Mouse (Mus musculus) lung, postnatal 10 days (tissue): ENCODE data around the gene Ebf3.

Experiments
- DNase-seq: peaks from one replicate; pipeline ENCODE4 v3.0.0; 2021

The Ebf3 gene

GRCm38 (mm10) chr7:137272252-137272651, 42.0 kb downstream of the Ebf3 start:
- DNase-seq = no peak

GRCm38 (mm10) chr7:137268452-137269155, 45.6 kb downstream of the Ebf3 start:
- DNase-seq = no peak

GRCm38 (mm10) chr7:137267441-137267840, 46.8 kb downstream of the Ebf3 start:
- peak; percentile 31 for DNase-seq

- no peak for DNase-seq
These were observed 47.7 kb downstream of the Ebf3 start for GRCm38 (mm10) chr7:137266575-137266974.

- no peak for DNase-seq
These were observed 51.9 kb downstream of the Ebf3 start for GRCm38 (mm10) chr7:137262330-137262729.

GRCm38 (mm10) chr7:137246213-137246872, 67.9 kb downstream of the Ebf3 start:
- peak; percentile 70 for DNase-seq

- no peak for DNase-seq
These were observed 69.4 kb downstream of the Ebf3 start for GRCm38 (mm10) chr7:137244839-137245238.

- DNase-seq = no peak
These were observed 73.8 kb downstream of the Ebf3 start for GRCm38 (mm10) chr7:137240481-137240880.

GRCm38 (mm10) chr7:137239542-137240133, 74.6 kb downstream of the Ebf3 start:
- DNase-seq = no peak

GRCm38 (mm10) chr7:137237419-137237818, 76.8 kb downstream of the Ebf3 start:
- no peak for DNase-seq

GRCm38 (mm10) chr7:137223823-137224222, 90.4 kb downstream of the Ebf3 start:
- DNase-seq = no peak

- no peak for DNase-seq
These were observed 91.3 kb downstream of the Ebf3 start for GRCm38 (mm10) chr7:137222831-137223505.

GRCm38 (mm10) chr7:137221599-137221998, 92.6 kb downstream of the Ebf3 start:
- DNase-seq = peak; percentile 44

GRCm38 (mm10) chr7:137220436-137220835, 93.8 kb downstream of the Ebf3 start:
- DNase-seq = no peak

GRCm38 (mm10) chr7:137218706-137219105, 95.5 kb downstream of the Ebf3 start:
- peak; percentile 12 for DNase-seq

- no peak for DNase-seq
These were observed 100.8 kb downstream of the Ebf3 start for GRCm38 (mm10) chr7:137213444-137213843.

- DNase-seq = no peak
These were observed 102.9 kb downstream of the Ebf3 start for GRCm38 (mm10) chr7:137211332-137211731.

- no peak for DNase-seq
These were observed 104.4 kb downstream of the Ebf3 start for GRCm38 (mm10) chr7:137209688-137210345.

GRCm38 (mm10) chr7:137208556-137208955, 105.7 kb downstream of the Ebf3 start:
- DNase-seq = no peak

- DNase-seq = no peak
These were observed 107.4 kb downstream of the Ebf3 start for GRCm38 (mm10) chr7:137206770-137207285.

GRCm38 (mm10) chr7:137199533-137199932, 114.7 kb downstream of the Ebf3 start:
- no peak for DNase-seq

- DNase-seq = no peak
These were observed 115.3 kb downstream of the Ebf3 start for GRCm38 (mm10) chr7:137198921-137199320.
